Mouse (Mus musculus): ENCODE data around the gene Vps25. TPM values are rescaled to one million over a fixed set of nuclear protein-coding genes. Genes with fewer than 3 reads are reported as not detected.

Vps25 gene
- polyA plus RNA-seq, 1 experiment = 141 TPM

- no peaks in the 10 kb centered on the region for H3K36me3 ChIP-seq (ENCODE audit: control insufficient read depth, insufficient read depth)
- no peaks in the 10 kb centered on the region for H3K79me2 ChIP-seq (ENCODE audit: control insufficient read depth, insufficient read depth)
- peak overlapping the region; percentile 70 for H3K4me2 ChIP-seq (ENCODE audit: low read depth)
- no peak overlapping the region for H3ac ChIP-seq (ENCODE audit: control insufficient read depth, insufficient read length)
- peaks cover 42% of the 10 kb centered on the region for H3K27me3 ChIP-seq (ENCODE audit: control insufficient read depth, insufficient read depth, insufficient read length)
- no peak for TF ChIP-seq TCF12 (IDR thresholded peaks at IDR 0.05; ENCODE audit: insufficient read depth, poor library complexity, severe bottlenecking)
- no peak for TF ChIP-seq MYOG (IDR thresholded peaks at IDR 0.05; ENCODE audit: control insufficient read depth in 1 of 3, insufficient read depth in 1 of 3, insufficient read length in 2 of 3, low read depth in 2 of 3)
- no peak for TF ChIP-seq REST (IDR thresholded peaks at IDR 0.05; ENCODE audit: insufficient read depth, insufficient read length)
- no peak for TF ChIP-seq USF1 (IDR thresholded peaks at IDR 0.05; ENCODE audit: low read depth)
- no peak for TF ChIP-seq CEBPB (IDR thresholded peaks at IDR 0.05; ENCODE audit: insufficient read depth, poor library complexity, severe bottlenecking)
- TF ChIP-seq MAX (IDR thresholded peaks at IDR 0.05; ENCODE audit: low read depth) = no peak
- H3K4me3 ChIP-seq = no peak overlapping the region
These were observed 7.4 kb downstream of the Vps25 start for GRCm38 (mm10) chr11:101260826-101261380.

GRCm38 (mm10) chr11:101262272-101262967 is 8.9 kb downstream of the Vps25 start:
- Histone ChIP-seq H3K4me3 (no peak overlapping the region), H3K79me2 (ENCODE audit: control insufficient read depth, insufficient read depth) (no peaks in the 10 kb centered on the region), H3K36me3 (ENCODE audit: control insufficient read depth, insufficient read depth) (no peaks in the 10 kb centered on the region), H3K27me3 (ENCODE audit: control insufficient read depth, insufficient read depth, insufficient read length) (peaks cover 42% of the 10 kb centered on the region), H3K4me2 (ENCODE audit: low read depth) (no peak overlapping the region), H3ac (ENCODE audit: control insufficient read depth, insufficient read length) (no peak overlapping the region)
- TF ChIP-seq MYOG (IDR thresholded peaks at IDR 0.05; ENCODE audit: control insufficient read depth in 1 of 3, insufficient read depth in 1 of 3, insufficient read length in 2 of 3, low read depth in 2 of 3) = no peak

- Histone ChIP-seq H3ac (ENCODE audit: control insufficient read depth, insufficient read length) (no peak overlapping the region), H3K4me3 (no peak overlapping the region), H3K27me3 (ENCODE audit: control insufficient read depth, insufficient read depth, insufficient read length) (peaks cover 42% of the 10 kb centered on the region), H3K79me2 (ENCODE audit: control insufficient read depth, insufficient read depth) (no peaks in the 10 kb centered on the region), H3K36me3 (ENCODE audit: control insufficient read depth, insufficient read depth) (no peaks in the 10 kb centered on the region), H3K4me2 (ENCODE audit: low read depth) (no peak overlapping the region)
- TF ChIP-seq E2F4 (IDR thresholded peaks at IDR 0.05; ENCODE audit: insufficient read depth) (no peak), TCF12 (IDR thresholded peaks at IDR 0.05; ENCODE audit: insufficient read depth, poor library complexity, severe bottlenecking) (no peak), USF1 (IDR thresholded peaks at IDR 0.05; ENCODE audit: low read depth) (no peak), MYOD1 (IDR thresholded peaks at IDR 0.05; ENCODE audit: control insufficient read depth in 1 of 3, insufficient read length in 2 of 3, low read depth in 2 of 3) (no peak), TCF3 (IDR thresholded peaks at IDR 0.05; ENCODE audit: insufficient read length, low read depth) (no peak), CEBPB (IDR thresholded peaks at IDR 0.05; ENCODE audit: insufficient read depth, poor library complexity, severe bottlenecking) (no peak), POLR2A (IDR thresholded peaks at IDR 0.05; ENCODE audit: insufficient read length, low read depth) (no peak), MAX (IDR thresholded peaks at IDR 0.05; ENCODE audit: low read depth) (no peak), SRF (IDR thresholded peaks at IDR 0.05; ENCODE audit: control insufficient read depth, insufficient read length, low read depth) (no peak), REST (IDR thresholded peaks at IDR 0.05; ENCODE audit: insufficient read depth, insufficient read length) (no peak), MYOG (IDR thresholded peaks at IDR 0.05; ENCODE audit: control insufficient read depth in 1 of 3, insufficient read depth in 1 of 3, insufficient read length in 2 of 3, low read depth in 2 of 3) (no peak), POLR2AphosphoS2 (IDR thresholded peaks at IDR 0.05; ENCODE audit: insufficient read length, low read depth) (no peak)
These were observed 9.9 kb downstream of the Vps25 start for GRCm38 (mm10) chr11:101263138-101263988.

GRCm38 (mm10) chr11:101263989-101264280 is 10.4 kb downstream of the Vps25 start:
- H3ac ChIP-seq (ENCODE audit: control insufficient read depth, insufficient read length) = no peak overlapping the region
- H3K27me3 ChIP-seq (ENCODE audit: control insufficient read depth, insufficient read depth, insufficient read length) = peaks cover 45% of the 10 kb centered on the region
- H3K4me3 ChIP-seq = no peak overlapping the region
- no peak for TF ChIP-seq SRF (IDR thresholded peaks at IDR 0.05; ENCODE audit: control insufficient read depth, insufficient read length, low read depth)
- TF ChIP-seq TCF3 (IDR thresholded peaks at IDR 0.05; ENCODE audit: insufficient read length, low read depth) = no peak
- TF ChIP-seq MYOG (IDR thresholded peaks at IDR 0.05; ENCODE audit: control insufficient read depth in 1 of 3, insufficient read depth in 1 of 3, insufficient read length in 2 of 3, low read depth in 2 of 3) = no peak
- TF ChIP-seq REST (IDR thresholded peaks at IDR 0.05; ENCODE audit: insufficient read depth, insufficient read length) = no peak
- no peak for TF ChIP-seq TCF12 (IDR thresholded peaks at IDR 0.05; ENCODE audit: insufficient read depth, poor library complexity, severe bottlenecking)
- no peak for TF ChIP-seq CEBPB (IDR thresholded peaks at IDR 0.05; ENCODE audit: insufficient read depth, poor library complexity, severe bottlenecking)
- no peak for TF ChIP-seq POLR2AphosphoS2 (IDR thresholded peaks at IDR 0.05; ENCODE audit: insufficient read length, low read depth)
- no peak for TF ChIP-seq POLR2A (IDR thresholded peaks at IDR 0.05; ENCODE audit: insufficient read length, low read depth)
- no peak for TF ChIP-seq MYOD1 (IDR thresholded peaks at IDR 0.05; ENCODE audit: control insufficient read depth in 1 of 3, insufficient read length in 2 of 3, low read depth in 2 of 3)
- no peak for TF ChIP-seq E2F4 (IDR thresholded peaks at IDR 0.05; ENCODE audit: insufficient read depth)
- no peak for TF ChIP-seq USF1 (IDR thresholded peaks at IDR 0.05; ENCODE audit: low read depth)
- no peaks in the 10 kb centered on the region for H3K79me2 ChIP-seq (ENCODE audit: control insufficient read depth, insufficient read depth)
- no peaks in the 10 kb centered on the region for H3K36me3 ChIP-seq (ENCODE audit: control insufficient read depth, insufficient read depth)
- H3K4me2 ChIP-seq (ENCODE audit: low read depth) = no peak overlapping the region

Data from myocyte (in vitro differentiated cells).